Mouse (Mus musculus) bone marrow, adult 2 months (tissue): ENCODE measurements at regions not wholly inside any gene's neighbourhood (a gene's known extent, or its start where the extent isn't known, plus 50 kb on each side); places are given as distances from the start of the nearest gene placed in this dataset.

Source experiments
- CTCF ChIP-seq: fragments of 200-500 bp; IDR thresholded peaks from 2 replicates; pipeline ENCODE4 v1.5.1; 2011; ENCODE audit warnings: low read length, control low read depth; ENCODE audit not compliant: control insufficient read depth, insufficient read depth
- POLR2A ChIP-seq: fragments of 200-500 bp; IDR thresholded peaks from 2 replicates; pipeline ENCODE4 v1.6.1; 2011; ENCODE audit warnings: low read depth, mild to moderate bottlenecking, control low read depth, low read length, borderline replicate concordance; ENCODE audit not compliant: control insufficient read depth

DNA sequence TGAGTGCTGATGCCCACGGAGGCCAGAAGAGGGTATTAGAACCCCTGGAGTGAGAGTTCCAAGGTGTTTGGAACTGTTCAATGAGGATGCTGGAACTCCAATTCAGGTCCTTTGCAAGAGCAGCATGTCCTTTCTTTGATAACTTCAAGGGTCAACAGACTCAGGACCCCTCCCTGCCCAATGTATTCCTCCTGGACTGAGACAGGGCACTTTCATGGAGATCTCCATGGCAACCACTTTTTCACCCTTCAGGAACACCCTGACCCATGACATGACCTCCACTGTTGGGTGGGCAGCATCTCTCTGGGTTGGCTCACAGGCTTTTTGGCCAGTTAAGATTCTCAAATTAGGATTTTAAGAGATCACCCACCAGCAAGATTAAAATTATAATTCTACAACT is 117.4 kb upstream of the Sulf2 start:
- TF ChIP-seq POLR2A: no peak
- no peak for TF ChIP-seq CTCF
